Mouse (Mus musculus) heart, embryonic 15.5 days (tissue): ENCODE measurements around the gene Rhbdd1. TPM values are rescaled to one million over a fixed set of nuclear protein-coding genes. Genes with fewer than 3 reads are reported as not detected.
A peak's percentile ranks its signal among the peaks of the same experiment; 100 is the strongest.

ENCODE experiments used
- ATAC-seq: fragments of 200-750 bp; cut with Nextera tagmentation; replicated peaks from 2 replicates; pipeline ENCODE4 v1.8.0; 2017; ENCODE audit warnings: low read depth, moderate TSS enrichment; ENCODE audit not compliant: insufficient number of reproducible peaks, insufficient read depth, low FRiP score
- H3K27ac ChIP-seq: fragments of 300-500 bp; sonication (generic); 2 replicates; pipeline ENCODE4 v1.5.1; 2015; ENCODE audit warnings: mild to moderate bottlenecking, inconsistent platforms
- H3K27me3 ChIP-seq: fragments of 300-500 bp; sonication (generic); 2 replicates; pipeline ENCODE4 v1.6.1; 2015; ENCODE audit warnings: inconsistent platforms
- H3K36me3 ChIP-seq: fragments of 300-500 bp; sonication (generic); 2 replicates; pipeline ENCODE4 v1.6.1; 2015; ENCODE audit warnings: mild to moderate bottlenecking, inconsistent platforms
- H3K4me1 ChIP-seq: fragments of 300-500 bp; sonication (generic); replicated peaks from 2 replicates; pipeline ENCODE4 v1.6.1; 2015; ENCODE audit warnings: inconsistent platforms
- H3K4me2 ChIP-seq: fragments of 300-500 bp; sonication (generic); 2 replicates; pipeline ENCODE4 v1.6.1; 2015; ENCODE audit warnings: inconsistent platforms, mild to moderate bottlenecking, moderate library complexity
- H3K4me3 ChIP-seq: fragments of 300-500 bp; sonication (generic); 2 replicates; pipeline ENCODE4 v1.5.1; 2015; ENCODE audit warnings: mild to moderate bottlenecking, inconsistent platforms
- H3K9ac ChIP-seq: fragments of 300-500 bp; sonication (generic); 2 replicates; pipeline ENCODE4 v1.6.1; 2015; ENCODE audit warnings: mild to moderate bottlenecking, inconsistent platforms
- H3K9me3 ChIP-seq: fragments of 300-500 bp; sonication (generic); replicated peaks from 2 replicates; pipeline ENCODE4 v1.6.1; 2016; ENCODE audit warnings: inconsistent platforms
- WGBS: fragments of 180-500 bp; shearing (Covaris S2); methylation state at CpG from one replicate; pipeline ENCODE4 v1.1.7; 2015; ENCODE audit warnings: mixed read lengths; 5-methylcytosine and 5-hydroxymethylcytosine counted together
- polyA plus RNA-seq: library from polyadenylated mRNA; unstranded; fragments of >200 nt; fragmentation: Nextera tagmentation; extraction: Ambion mirVana; gene quantifications from 2 replicates; pipeline ENCODE4 v1.2.1, GENCODE M21; 2015

Rhbdd1 gene
- polyA plus RNA-seq, 1 experiment from 2014 or later, result 7.6 TPM

DNA sequence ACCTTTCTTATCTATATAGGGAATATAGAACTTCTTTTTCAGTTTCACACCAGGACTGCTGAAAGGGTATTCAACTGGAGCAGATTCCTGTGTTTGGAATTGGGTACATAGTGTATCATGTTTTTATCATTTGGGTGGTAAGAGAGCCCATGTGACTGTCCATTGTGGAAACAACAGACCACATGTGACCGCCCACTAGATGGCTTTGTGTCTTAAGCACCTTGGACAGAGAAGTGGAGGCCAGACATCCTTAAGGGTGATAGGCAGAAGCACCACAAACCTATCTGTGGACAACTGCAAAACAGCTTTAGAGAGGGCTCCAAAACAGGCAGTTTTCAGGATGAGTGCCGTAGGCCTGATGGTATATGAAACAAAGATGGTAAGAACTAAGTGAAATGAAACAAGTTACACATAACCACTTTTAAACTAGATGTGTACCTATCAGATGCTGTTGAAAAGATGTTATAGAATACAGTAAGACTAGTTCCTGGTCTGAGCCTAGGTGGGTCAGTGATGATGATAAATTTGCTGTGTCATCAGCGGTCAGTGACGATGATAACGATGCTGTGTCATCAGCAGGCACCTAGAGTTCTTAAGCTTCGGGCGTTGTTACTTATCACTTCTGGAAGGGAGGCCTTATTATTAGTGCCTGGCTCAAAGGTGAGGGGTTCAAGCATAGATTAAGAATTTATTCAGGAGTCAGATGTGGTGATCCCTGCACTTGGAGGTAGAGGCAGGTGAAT is 12.0 kb downstream of the Rhbdd1 start:
- Histone ChIP-seq H3K27me3 (no peaks in the 10 kb centered on the region), H3K36me3 (no peaks in the 10 kb centered on the region), H3K4me1 (no peaks in the 10 kb centered on the region; the same call in none of the 2 replicates), H3K9ac (no peak overlapping the region), H3K9me3 (no peaks in the 10 kb centered on the region), H3K4me2 (no peak overlapping the region), H3K4me3 (no peak overlapping the region), H3K27ac (no peak overlapping the region)
- ATAC-seq, result no peak
- WGBS, result 86% methylated on average over 7 of the region's 7 CpGs

DNA sequence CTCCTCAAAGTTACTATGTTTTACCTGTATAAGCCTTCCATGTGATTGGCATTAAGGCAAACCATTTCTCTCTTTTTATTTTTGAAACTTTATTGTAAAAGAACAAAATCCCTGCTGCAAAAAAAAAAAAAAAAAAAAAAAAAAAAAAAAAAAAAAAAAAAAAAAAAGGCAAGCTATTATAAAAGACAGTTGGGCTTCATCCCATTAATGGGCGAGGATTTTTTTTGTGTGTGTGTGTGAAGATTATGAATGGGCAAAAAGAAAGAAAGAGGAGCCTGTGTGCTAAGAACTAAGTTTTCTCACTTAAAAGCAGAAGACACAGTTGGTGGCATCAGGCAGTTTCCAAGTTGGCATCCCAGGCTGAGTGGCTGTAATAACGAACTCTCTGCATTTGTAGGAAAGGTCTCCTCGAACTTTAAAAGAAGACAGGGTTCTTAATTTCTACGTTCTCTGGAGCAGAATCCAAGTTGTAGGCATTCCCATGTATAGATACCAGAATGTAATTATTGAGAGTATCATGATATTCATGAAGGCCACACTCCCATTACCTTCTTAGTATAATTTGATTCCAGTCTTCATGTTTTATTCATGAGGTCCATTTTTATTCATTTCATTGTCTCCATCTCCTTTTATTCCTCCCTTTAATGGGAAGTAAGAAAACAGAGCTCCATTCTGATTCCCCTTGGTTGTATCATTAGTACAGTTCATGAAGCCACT is 13.1 kb downstream of the Rhbdd1 start:
- Histone ChIP-seq H3K4me1 (no peaks in the 10 kb centered on the region; the same call in 1 of the 2 replicates), H3K4me2 (no peak overlapping the region), H3K27ac (no peak overlapping the region), H3K27me3 (no peaks in the 10 kb centered on the region), H3K4me3 (no peak overlapping the region), H3K9ac (no peak overlapping the region), H3K9me3 (no peaks in the 10 kb centered on the region), H3K36me3 (no peaks in the 10 kb centered on the region)
- 76% methylated on average over 4 of the region's 4 CpGs for WGBS
- no peak for ATAC-seq

DNA sequence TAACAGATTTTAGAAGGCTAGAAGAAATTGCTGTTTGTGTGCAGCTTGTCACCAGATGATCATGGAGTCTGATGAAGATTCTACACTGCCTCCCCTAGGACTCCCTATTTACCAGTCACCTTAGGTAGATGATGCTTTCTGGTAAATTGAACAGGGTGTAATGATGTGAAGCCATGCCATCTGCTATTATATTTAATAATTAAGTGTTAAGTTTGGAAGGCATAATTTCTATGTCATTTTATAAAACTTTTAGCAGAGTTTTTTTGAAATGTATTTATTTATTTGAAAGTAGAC is 13.6 kb downstream of the Rhbdd1 start:
- Histone ChIP-seq H3K4me2 (no peak overlapping the region), H3K4me3 (no peak overlapping the region), H3K9me3 (no peaks in the 10 kb centered on the region), H3K4me1 (no peaks in the 10 kb centered on the region), H3K27me3 (no peaks in the 10 kb centered on the region), H3K27ac (no peak overlapping the region), H3K9ac (no peak overlapping the region), H3K36me3 (no peaks in the 10 kb centered on the region)
- ATAC-seq, result no peak

DNA sequence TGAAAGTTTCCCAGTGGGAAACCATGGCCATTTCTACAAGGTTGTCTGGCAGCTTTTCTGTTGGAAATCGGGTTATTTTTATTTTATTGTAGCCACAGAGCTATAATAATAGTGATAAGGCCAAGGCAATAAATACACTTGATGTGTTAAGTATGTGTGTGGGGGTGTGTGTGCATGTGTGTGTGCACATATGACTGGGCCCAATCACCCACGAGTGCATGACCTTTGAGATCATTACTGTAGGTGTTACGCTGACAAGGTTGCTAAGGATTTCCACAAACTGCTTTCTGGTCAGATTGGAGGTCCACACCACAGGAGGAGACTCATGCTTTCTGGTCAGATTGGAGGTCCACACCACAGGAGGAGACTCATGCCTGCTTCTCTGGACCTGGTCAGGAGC is 18.3 kb downstream of the Rhbdd1 start:
- H3K4me2 ChIP-seq, result no peak overlapping the region
- H3K4me1 ChIP-seq, result no peaks in the 10 kb centered on the region
- 90% methylated on average over 3 of the region's 3 CpGs for WGBS
- no peaks in the 10 kb centered on the region for H3K36me3 ChIP-seq
- H3K9ac ChIP-seq, result no peak overlapping the region
- no peak overlapping the region for H3K27ac ChIP-seq
- H3K27me3 ChIP-seq, result no peaks in the 10 kb centered on the region
- H3K9me3 ChIP-seq, result no peaks in the 10 kb centered on the region
- H3K4me3 ChIP-seq, result no peak overlapping the region
- ATAC-seq, result no peak

DNA sequence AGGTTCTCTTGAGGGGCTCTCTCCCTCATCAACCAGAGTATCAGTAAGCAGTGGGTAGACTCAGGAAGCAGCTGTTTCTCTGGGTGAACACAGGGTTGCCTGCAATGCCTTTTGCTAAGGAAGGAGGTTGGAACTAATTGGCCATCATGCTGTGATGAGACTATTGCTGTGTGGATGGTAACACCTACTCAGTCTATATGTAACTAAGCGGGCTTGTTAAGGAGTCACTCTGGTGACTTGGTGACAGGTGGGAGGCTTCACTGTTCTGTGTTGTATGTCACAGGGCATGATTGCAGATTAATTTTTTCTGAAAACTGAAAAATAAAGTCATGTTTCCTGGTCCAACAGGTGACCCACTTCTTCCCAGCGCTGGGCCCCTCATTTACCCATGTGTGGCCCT is 36.8 kb downstream of the Rhbdd1 start:
- Histone ChIP-seq H3K4me3 (no peak overlapping the region), H3K4me1 (no peaks in the 10 kb centered on the region), H3K27ac (no peak overlapping the region), H3K9me3 (no peaks in the 10 kb centered on the region), H3K27me3 (no peaks in the 10 kb centered on the region), H3K9ac (no peak overlapping the region), H3K36me3 (no peaks in the 10 kb centered on the region), H3K4me2 (no peak overlapping the region)
- no peak for ATAC-seq
- WGBS, result 85% methylated on average over 2 of the region's 2 CpGs

DNA sequence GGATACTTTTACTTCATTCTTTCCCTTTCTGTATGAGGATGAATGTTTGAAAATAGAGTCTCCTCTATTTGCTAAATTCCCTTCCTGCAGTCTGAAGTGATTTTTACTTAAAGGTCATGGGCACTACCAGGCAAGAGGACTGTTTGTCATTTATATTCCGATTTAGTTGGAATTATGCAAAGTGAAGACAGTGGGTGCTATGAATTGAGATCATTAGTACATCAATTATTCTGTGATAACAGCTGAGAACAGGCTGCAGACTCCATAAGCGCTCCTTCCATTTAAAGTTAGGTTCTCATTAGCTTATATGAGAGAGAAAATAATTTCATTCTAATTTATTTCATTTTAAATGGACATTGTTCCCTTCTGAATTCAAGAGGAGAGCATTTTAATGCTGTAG is 37.5 kb downstream of the Rhbdd1 start:
- H3K4me2 ChIP-seq, result no peak overlapping the region
- no peak overlapping the region for H3K4me3 ChIP-seq
- peaks cover 6% of the 10 kb centered on the region for H3K4me1 ChIP-seq
- H3K27ac ChIP-seq, result no peak overlapping the region
- H3K9ac ChIP-seq, result no peak overlapping the region
- no peak for ATAC-seq
- no peaks in the 10 kb centered on the region for H3K27me3 ChIP-seq
- H3K9me3 ChIP-seq, result no peaks in the 10 kb centered on the region
- no peaks in the 10 kb centered on the region for H3K36me3 ChIP-seq
- whole genome bisulfite sequencing, result 83% methylated on average over 2 of the region's 2 CpGs

DNA sequence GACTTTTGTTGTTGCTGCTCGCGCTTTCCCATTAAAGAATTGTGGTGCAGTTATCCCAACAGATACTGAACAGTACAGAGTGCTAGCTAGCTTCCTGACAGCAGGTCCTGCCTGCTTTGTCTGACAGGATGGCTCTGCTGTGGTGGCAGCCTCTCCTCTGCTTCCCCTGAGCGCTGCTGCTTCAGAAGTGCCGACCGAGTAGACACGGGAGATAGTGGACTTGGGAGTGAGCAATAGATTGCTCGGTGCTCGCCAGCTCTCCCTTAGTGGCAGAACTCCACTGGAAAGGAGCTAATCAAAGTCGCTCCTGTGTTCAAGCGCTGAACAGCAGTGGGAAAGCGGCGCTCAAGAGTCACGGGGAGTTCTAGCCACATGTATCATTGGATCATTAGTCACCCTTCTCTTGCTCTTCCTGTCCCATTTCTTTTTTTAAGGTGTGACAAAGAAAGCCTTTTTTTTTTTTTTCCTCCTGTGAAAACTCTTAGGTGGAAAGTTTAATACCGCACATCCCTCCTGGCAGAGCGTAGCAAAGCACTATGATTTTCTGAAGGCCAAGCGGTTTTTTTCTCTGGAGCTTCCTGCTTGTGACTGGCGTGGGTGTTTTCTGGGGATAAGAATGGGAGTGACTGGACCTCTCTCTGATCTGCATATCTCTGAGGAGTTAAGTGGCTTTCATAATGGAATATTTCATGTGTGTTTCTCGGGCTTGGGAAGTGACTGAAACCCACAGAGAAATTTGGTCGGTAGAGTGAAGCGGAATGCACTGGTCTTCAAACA is 42.8 kb downstream of the Rhbdd1 start:
- no peaks in the 10 kb centered on the region for H3K36me3 ChIP-seq
- H3K9me3 ChIP-seq, result no peaks in the 10 kb centered on the region
- no peak overlapping the region for H3K9ac ChIP-seq
- 0 out of 2 replicates have a peak overlapping the region, but pooled peaks have one; percentile 23 for H3K27ac ChIP-seq
- H3K4me3 ChIP-seq, result peak overlapping the region; percentile 22
- WGBS, result 31% methylated on average over 20 of the region's 20 CpGs
- H3K4me2 ChIP-seq, result peak overlapping the region; percentile 54
- peaks cover 27% of the 10 kb centered on the region for H3K27me3 ChIP-seq
- ATAC-seq, result no peak
- H3K4me1 ChIP-seq, result peaks cover 27% of the 10 kb centered on the region

DNA sequence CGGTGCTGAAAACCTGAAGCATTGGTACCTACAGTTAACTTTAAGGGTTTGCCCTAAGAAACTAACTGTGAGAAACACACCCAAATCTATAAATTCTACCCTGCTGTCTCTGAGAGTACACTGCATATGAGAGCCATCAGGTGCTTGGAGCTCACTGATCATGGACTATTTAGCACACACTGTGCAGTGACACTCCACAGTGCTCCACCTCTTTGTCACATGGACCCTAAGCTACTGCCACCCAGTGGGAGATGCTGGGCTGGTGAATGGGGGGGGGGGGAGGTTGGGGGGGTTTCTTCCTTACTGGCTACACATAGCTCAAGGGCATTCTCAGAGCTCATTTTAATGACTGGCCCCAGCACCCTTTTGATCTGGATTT is 43.4 kb downstream of the Rhbdd1 start:
- Histone ChIP-seq H3K4me2 (peak overlapping the region; percentile 54), H3K9me3 (no peaks in the 10 kb centered on the region), H3K4me3 (no peak overlapping the region; the same call in 1 of the 2 replicates), H3K27me3 (peaks cover 27% of the 10 kb centered on the region), H3K4me1 (peaks cover 31% of the 10 kb centered on the region), H3K9ac (no peak overlapping the region), H3K36me3 (no peaks in the 10 kb centered on the region), H3K27ac (no peak overlapping the region)
- ATAC-seq, result no peak
- WGBS, result 69% methylated on average over 1 of the region's 1 CpGs

DNA sequence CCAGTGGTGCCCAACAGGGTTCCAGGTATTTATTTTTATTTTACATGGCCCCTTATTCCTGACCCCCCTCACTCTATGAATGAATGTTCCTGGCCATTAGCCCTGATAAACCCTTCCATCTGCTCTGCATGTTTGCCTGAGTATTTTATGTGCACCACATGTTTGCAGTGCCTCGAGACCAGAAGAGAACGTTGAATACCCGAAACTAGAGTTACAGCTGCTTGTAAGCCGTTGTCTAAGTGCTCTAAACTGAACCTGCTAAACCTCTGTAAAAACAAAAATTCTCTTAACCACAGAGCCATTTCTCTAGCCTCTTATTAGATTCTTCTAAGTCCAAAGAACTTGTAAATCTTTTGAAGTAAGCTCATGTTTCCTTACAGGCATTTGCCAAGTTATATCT is 45.0 kb downstream of the Rhbdd1 start:
- ATAC-seq, result no peak

DNA sequence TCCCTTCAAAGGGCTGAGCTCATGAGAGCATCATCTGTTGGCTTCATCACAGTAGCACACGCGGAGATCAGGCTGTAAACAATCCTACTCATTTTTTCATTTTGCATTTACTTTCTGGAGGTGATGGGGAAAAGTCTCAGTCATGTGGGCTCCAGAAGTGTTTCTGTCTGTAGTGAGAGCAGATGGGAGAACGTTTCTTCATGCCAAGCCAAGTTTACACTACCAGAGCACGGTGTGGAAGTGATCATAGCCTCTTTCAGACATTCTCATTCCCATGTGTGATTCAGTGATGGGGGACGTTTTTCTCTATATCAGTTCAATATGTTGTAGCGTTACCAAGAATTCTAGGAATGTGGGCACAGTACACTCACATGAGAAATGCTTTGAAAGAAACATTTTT is 45.9 kb downstream of the Rhbdd1 start:
- ATAC-seq, result no peak
- 80% methylated on average over 6 of the region's 6 CpGs for WGBS
- no peak overlapping the region for H3K4me3 ChIP-seq
- H3K9ac ChIP-seq, result no peak overlapping the region
- no peak overlapping the region for H3K4me2 ChIP-seq
- peaks cover 34% of the 10 kb centered on the region for H3K4me1 ChIP-seq
- no peaks in the 10 kb centered on the region for H3K36me3 ChIP-seq
- H3K9me3 ChIP-seq, result no peaks in the 10 kb centered on the region
- H3K27ac ChIP-seq, result no peak overlapping the region
- peaks cover 33% of the 10 kb centered on the region for H3K27me3 ChIP-seq

More for the DNA sequence above, 45.0 kb downstream of the Rhbdd1 start:
- H3K9ac ChIP-seq, result no peak overlapping the region
- no peak overlapping the region for H3K27ac ChIP-seq
- H3K4me2 ChIP-seq, result no peak overlapping the region
- no peaks in the 10 kb centered on the region for H3K36me3 ChIP-seq
- 83% methylated on average over 4 of the region's 4 CpGs for WGBS
- no peaks in the 10 kb centered on the region for H3K9me3 ChIP-seq
- peaks cover 34% of the 10 kb centered on the region for H3K4me1 ChIP-seq
- H3K27me3 ChIP-seq, result peaks cover 27% of the 10 kb centered on the region
- no peak overlapping the region for H3K4me3 ChIP-seq

DNA sequence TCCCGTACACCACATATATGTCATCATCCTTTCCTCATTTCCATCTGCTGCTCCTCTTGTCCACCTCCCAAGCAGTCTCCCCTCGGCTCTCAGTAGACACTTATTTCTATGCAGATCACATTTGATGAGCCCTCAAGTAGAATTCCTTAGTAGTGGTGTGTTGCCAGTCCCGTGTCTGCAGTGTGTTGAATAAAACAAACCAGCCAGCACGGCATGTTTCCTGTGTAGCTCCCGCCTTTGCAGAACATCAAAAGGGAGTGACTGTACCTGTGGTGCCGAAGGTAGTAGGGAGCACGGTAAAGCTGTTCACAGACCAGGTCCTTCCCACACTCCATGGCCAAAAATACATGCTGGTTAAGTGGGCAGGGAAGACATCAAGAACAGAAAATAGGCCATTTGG is 47.8 kb downstream of the Rhbdd1 start:
- Histone ChIP-seq H3K27ac (no peak overlapping the region), H3K27me3 (peaks cover 36% of the 10 kb centered on the region), H3K36me3 (no peaks in the 10 kb centered on the region), H3K4me2 (peak overlapping the region; percentile 26), H3K9me3 (no peaks in the 10 kb centered on the region), H3K4me3 (no peak overlapping the region), H3K9ac (no peak overlapping the region), H3K4me1 (peaks cover 25% of the 10 kb centered on the region)
- WGBS, result 46% methylated on average over 7 of the region's 7 CpGs
- no peak for ATAC-seq
